Mouse (Mus musculus) hindbrain, postnatal 0 days (tissue): ENCODE results near the gene Vangl1. TPM values are rescaled to one million over a fixed set of nuclear protein-coding genes. Genes with fewer than 3 reads are reported as not detected.

Experiments
- ATAC-seq: fragments of 200-750 bp; cut with Nextera tagmentation; 2 replicates; pipeline ENCODE4 v1.8.0; 2017; ENCODE audit warnings: mild to moderate bottlenecking, moderate TSS enrichment, moderate library complexity
- DNase-seq: peaks from one replicate; pipeline ENCODE4 v3.0.0-alpha.2; 2015; ENCODE audit warnings: low spot score
- H3K27ac ChIP-seq: fragments of 300-500 bp; sonication (generic); 2 replicates; pipeline ENCODE4 v1.5.1; 2014; ENCODE audit warnings: mild to moderate bottlenecking
- H3K27me3 ChIP-seq: fragments of 300-500 bp; sonication (generic); 2 replicates; pipeline ENCODE4 v1.6.1; 2014; ENCODE audit warnings: low read length, mixed read lengths; ENCODE audit not compliant: insufficient read depth
- H3K36me3 ChIP-seq: fragments of 300-500 bp; sonication (generic); 2 replicates; pipeline ENCODE4 v1.6.1; 2014; ENCODE audit warnings: low read length, mixed read lengths; ENCODE audit not compliant: insufficient read depth
- H3K4me1 ChIP-seq: fragments of 300-500 bp; sonication (generic); 2 replicates; pipeline ENCODE4 v1.6.1; 2014; ENCODE audit warnings: antibody characterized with exemption, low read length, mixed read lengths; ENCODE audit not compliant: insufficient read depth
- H3K4me2 ChIP-seq: fragments of 300-500 bp; sonication (generic); 2 replicates; pipeline ENCODE4 v1.6.1; 2014; ENCODE audit warnings: low read depth, mild to moderate bottlenecking, low read length, moderate library complexity, mixed read lengths
- H3K4me3 ChIP-seq: fragments of 300-500 bp; sonication (generic); 2 replicates; pipeline ENCODE4 v1.5.1; 2014; ENCODE audit warnings: low read length
- H3K9ac ChIP-seq: fragments of 300-500 bp; sonication (generic); replicated peaks from 2 replicates; pipeline ENCODE4 v1.6.1; 2014; ENCODE audit warnings: mild to moderate bottlenecking, low read length, moderate library complexity, mixed read lengths
- H3K9me3 ChIP-seq: fragments of 300-500 bp; sonication (generic); 2 replicates; pipeline ENCODE4 v1.6.1; 2016; ENCODE audit warnings: low read length, mixed read lengths
- CTCF ChIP-seq: IDR thresholded peaks from 2 replicates; pipeline ENCODE4 v1.5.1; 2016; ENCODE audit warnings: antibody characterized with exemption, control low read depth, low read depth
- WGBS: fragments of 180-500 bp; shearing (Covaris S2); extraction: QIAGEN DNeasy Blood & Tissue Kit; methylation state at CpG from one replicate; pipeline ENCODE4 v1.1.7; 2014; 5-methylcytosine and 5-hydroxymethylcytosine counted together
- polyA plus RNA-seq: library from polyadenylated mRNA; unstranded; fragments of >200 nt; fragmentation: Nextera tagmentation; extraction: Ambion mirVana; gene quantifications from 2 replicates; pipeline ENCODE4 v1.2.1, GENCODE M21; 2015
- total RNA-seq: library from RNA; depleted of rRNA; stranded (reverse); fragments of >200 nt; gene quantifications from 2 replicates; pipeline ENCODE4 v1.2.3, GENCODE M21; 2014

Vangl1 gene
- total and polyA plus RNA-seq, 2 experiments from 2014 or later: 7.5 to 13.5 TPM

- Histone ChIP-seq H3K4me3 (no peak overlapping the region), H3K27me3 (no peaks in the 10 kb centered on the region), H3K9me3 (no peaks in the 10 kb centered on the region), H3K4me2 (no peak overlapping the region), H3K9ac (no peak overlapping the region), H3K36me3 (no peaks in the 10 kb centered on the region), H3K27ac (no peak overlapping the region), H3K4me1 (peaks cover 2% of the 10 kb centered on the region; the same call in 1 of the 2 replicates)
- DNase-seq (no peak), ATAC-seq (no peak)
- no peak for TF ChIP-seq CTCF
- 46% methylated on average over 4 of the region's 4 CpGs for WGBS
Measured at GRCm38 (mm10) chr3:102199991-102200390, 4.5 kb downstream of the Vangl1 start.

- H3K9me3 ChIP-seq: no peaks in the 10 kb centered on the region
- peaks cover 7% of the 10 kb centered on the region for H3K4me1 ChIP-seq
- 43% methylated on average over 4 of the region's 4 CpGs for WGBS
- no peak overlapping the region for H3K9ac ChIP-seq
- H3K27ac ChIP-seq: no peak overlapping the region
- no peaks in the 10 kb centered on the region for H3K36me3 ChIP-seq
- ATAC-seq (no peak), DNase-seq (no peak)
- no peak overlapping the region for H3K4me3 ChIP-seq
- TF ChIP-seq CTCF: no peak
- no peak overlapping the region for H3K4me2 ChIP-seq
- no peaks in the 10 kb centered on the region for H3K27me3 ChIP-seq
Measured at GRCm38 (mm10) chr3:102199226-102199625, 5.3 kb downstream of the Vangl1 start.

GRCm38 (mm10) chr3:102198446-102198845 is 6.0 kb downstream of the Vangl1 start:
- no peak for DNase-seq
- no peak for ATAC-seq
- Histone ChIP-seq H3K36me3 (no peaks in the 10 kb centered on the region), H3K4me2 (no peak overlapping the region), H3K9ac (no peak overlapping the region), H3K9me3 (no peaks in the 10 kb centered on the region), H3K4me3 (no peak overlapping the region), H3K4me1 (peaks cover 15% of the 10 kb centered on the region), H3K27ac (no peak overlapping the region), H3K27me3 (no peaks in the 10 kb centered on the region)
- TF ChIP-seq CTCF: no peak
- WGBS: 54% methylated on average over 6 of the region's 6 CpGs

GRCm38 (mm10) chr3:102197746-102198145 is 6.7 kb downstream of the Vangl1 start:
- ATAC-seq (no peak), DNase-seq (no peak)
- Histone ChIP-seq H3K9me3 (no peaks in the 10 kb centered on the region), H3K4me2 (no peak overlapping the region), H3K36me3 (no peaks in the 10 kb centered on the region), H3K27me3 (no peaks in the 10 kb centered on the region), H3K4me1 (peaks cover 20% of the 10 kb centered on the region), H3K9ac (no peak overlapping the region), H3K4me3 (no peak overlapping the region), H3K27ac (no peak overlapping the region)
- no peak for TF ChIP-seq CTCF
- WGBS: 34% methylated on average over 5 of the region's 5 CpGs

- no peak overlapping the region for H3K27ac ChIP-seq
- H3K9me3 ChIP-seq: no peaks in the 10 kb centered on the region
- DNase-seq (no peak), ATAC-seq (no peak)
- TF ChIP-seq CTCF: no peak
- H3K4me2 ChIP-seq: no peak overlapping the region
- no peak overlapping the region for H3K4me3 ChIP-seq
- H3K27me3 ChIP-seq: no peaks in the 10 kb centered on the region
- WGBS: 90% methylated on average over 5 of the region's 5 CpGs
- H3K4me1 ChIP-seq: peaks cover 20% of the 10 kb centered on the region
- no peaks in the 10 kb centered on the region for H3K36me3 ChIP-seq
- no peak overlapping the region for H3K9ac ChIP-seq
Measured at GRCm38 (mm10) chr3:102197152-102197551, 7.3 kb downstream of the Vangl1 start.

GRCm38 (mm10) chr3:102196166-102196565 is 8.3 kb downstream of the Vangl1 start:
- H3K9me3 ChIP-seq: no peaks in the 10 kb centered on the region
- no peak overlapping the region for H3K9ac ChIP-seq
- H3K4me3 ChIP-seq: no peak overlapping the region
- no peak for TF ChIP-seq CTCF
- WGBS: 88% methylated on average over 9 of the region's 9 CpGs
- H3K36me3 ChIP-seq: no peaks in the 10 kb centered on the region
- ATAC-seq (no peak), DNase-seq (no peak)
- peaks cover 20% of the 10 kb centered on the region for H3K4me1 ChIP-seq
- H3K27me3 ChIP-seq: no peaks in the 10 kb centered on the region
- H3K27ac ChIP-seq: no peak overlapping the region
- no peak overlapping the region for H3K4me2 ChIP-seq

- H3K27me3 ChIP-seq: no peaks in the 10 kb centered on the region
- TF ChIP-seq CTCF: no peak
- no peaks in the 10 kb centered on the region for H3K36me3 ChIP-seq
- H3K27ac ChIP-seq: no peak overlapping the region
- no peak for DNase-seq
- H3K4me3 ChIP-seq: no peak overlapping the region
- no peaks in the 10 kb centered on the region for H3K9me3 ChIP-seq
- no peak overlapping the region for H3K9ac ChIP-seq
- ATAC-seq: no peak
- H3K4me2 ChIP-seq: no peak overlapping the region
- peaks cover 20% of the 10 kb centered on the region for H3K4me1 ChIP-seq
- 62% methylated on average over 2 of the region's 2 CpGs for WGBS
Measured at GRCm38 (mm10) chr3:102195762-102196161, 8.7 kb downstream of the Vangl1 start.
